ENCODE assay signal across 12 mouse cellular contexts in the genomic region with DNA sequence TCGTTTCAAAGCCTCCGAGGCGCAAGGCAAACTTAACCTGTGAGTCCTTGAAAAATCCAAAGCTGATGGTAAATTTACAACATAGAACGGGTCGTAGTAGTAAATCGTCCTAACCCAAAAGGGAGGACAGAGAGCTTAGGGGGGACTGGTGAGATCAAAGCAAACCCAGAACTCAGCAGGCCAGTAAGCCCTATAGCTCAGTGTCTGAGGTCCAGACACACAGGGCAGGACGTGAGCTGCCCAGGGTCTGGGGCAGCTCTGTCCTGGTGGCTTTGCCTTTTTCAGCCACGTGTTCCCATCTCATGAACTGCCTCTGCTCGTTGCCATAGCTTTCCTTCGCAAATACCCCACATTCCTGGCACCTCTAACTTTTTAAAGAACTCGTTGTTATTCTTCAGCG.
A peak's percentile ranks its signal among the peaks of the same experiment; 100 is the strongest.
DNase-seq lines count a peak whose midpoint lies in the region; ATAC-seq lines count a peak whose summit lies in the region.
"Had no signal": no experiment of that assay in that cellular context is flagged by ENCODE, and none has a peak within 500 bp of the region (broad histone marks: within the 10 kb centered on the region; RNA-seq: fewer than 3 reads in every experiment).

No protein-coding gene starts in this region.

- no peaks in the 10 kb centered on the region for H3K4me1 ChIP-seq in forebrain, embryonic 11.5 days (replicated peaks; ENCODE audit: control insufficient read depth, insufficient read depth, low read length)
- peaks cover 5% of the 10 kb centered on the region; the same call in 1 of the 2 replicates for H3K4me1 ChIP-seq in forebrain, embryonic 16.5 days (replicated peaks; ENCODE audit: control insufficient read depth, insufficient read depth, low read length)
- peaks cover 3% of the 10 kb centered on the region for H3K4me1 ChIP-seq in liver, embryonic 11.5 days (replicated peaks; ENCODE audit: control insufficient read depth, insufficient read depth, low read length)
- no peaks in the 10 kb centered on the region for H3K4me1 ChIP-seq in intestine, embryonic 16.5 days (ENCODE audit: control insufficient read depth, insufficient read depth, low read length)
- peaks cover 6% of the 10 kb centered on the region for H3K4me1 ChIP-seq in neural tube, embryonic 12.5 days

- no peaks in the 10 kb centered on the region for H3K27me3 ChIP-seq in forebrain, embryonic 11.5 days (ENCODE audit: control insufficient read depth, insufficient read depth, low read length)
- H3K27me3 ChIP-seq in forebrain, embryonic 16.5 days (replicated peaks; ENCODE audit: control insufficient read depth, insufficient read depth, low read length), result no peaks in the 10 kb centered on the region
- H3K27me3 ChIP-seq in liver, embryonic 11.5 days (replicated peaks; ENCODE audit: control insufficient read depth, insufficient read depth, low read length), result no peaks in the 10 kb centered on the region
- no peaks in the 10 kb centered on the region for H3K27me3 ChIP-seq in intestine, embryonic 16.5 days (replicated peaks; ENCODE audit: control insufficient read depth, insufficient read depth, low read length)
- no peaks in the 10 kb centered on the region for H3K27me3 ChIP-seq in neural tube, embryonic 12.5 days (replicated peaks)
- H3K27me3 ChIP-seq: Patski had no signal

- H3K9ac ChIP-seq in forebrain, embryonic 11.5 days (ENCODE audit: low read length), result no peak overlapping the region
- no peak overlapping the region for H3K9ac ChIP-seq in forebrain, embryonic 16.5 days (replicated peaks; ENCODE audit: low read depth, low read length)
- H3K9ac ChIP-seq in liver, embryonic 11.5 days (ENCODE audit: low read depth, low read length), result no peak overlapping the region
- H3K9ac ChIP-seq in intestine, embryonic 16.5 days (ENCODE audit: low read depth, low read length), result no peak overlapping the region
- no peak overlapping the region for H3K9ac ChIP-seq in neural tube, embryonic 12.5 days

- no peak overlapping the region for H3K4me3 ChIP-seq in forebrain, embryonic 11.5 days (ENCODE audit: low read depth, low read length)
- no peak overlapping the region for H3K4me3 ChIP-seq in forebrain, embryonic 16.5 days (replicated peaks; ENCODE audit: low read length)
- H3K4me3 ChIP-seq in liver, embryonic 11.5 days (ENCODE audit: low read depth, low read length), result no peak overlapping the region; the same call in 1 of the 2 replicates
- H3K4me3 ChIP-seq in intestine, embryonic 16.5 days (ENCODE audit: low read length), result no peak overlapping the region
- no peak overlapping the region for H3K4me3 ChIP-seq in neural tube, embryonic 12.5 days
- H3K4me3 ChIP-seq: layer of hippocampus, adult 2 months had no signal

- 62% methylated on average over 12 of the region's 12 CpGs for WGBS in forebrain, embryonic 11.5 days
- 53% methylated on average over 12 of the region's 12 CpGs for WGBS in forebrain, embryonic 16.5 days
- WGBS in liver, embryonic 11.5 days, result 57% methylated on average over 12 of the region's 12 CpGs
- WGBS in intestine, embryonic 16.5 days, result 46% methylated on average over 12 of the region's 12 CpGs
- 39% methylated on average over 12 of the region's 12 CpGs for WGBS in neural tube, embryonic 12.5 days

- peak overlapping the region; percentile 12; the same call in 1 of the 2 replicates for H3K4me2 ChIP-seq in forebrain, embryonic 11.5 days (ENCODE audit: low read depth, low read length, severe bottlenecking)
- no peak overlapping the region for H3K4me2 ChIP-seq in forebrain, embryonic 16.5 days (ENCODE audit: low read length)
- peak overlapping the region; percentile 52 for H3K4me2 ChIP-seq in liver, embryonic 11.5 days
- H3K4me2 ChIP-seq in intestine, embryonic 16.5 days (ENCODE audit: low read depth, low read length), result 0 out of 2 replicates have a peak overlapping the region, but pooled peaks have one; percentile 12
- H3K4me2 ChIP-seq in neural tube, embryonic 12.5 days (replicated peaks), result peak overlapping the region; percentile 45

- H3K27ac ChIP-seq in forebrain, embryonic 11.5 days (ENCODE audit: low read depth, low read length), result no peak overlapping the region
- no peak overlapping the region for H3K27ac ChIP-seq in forebrain, embryonic 16.5 days (ENCODE audit: low read length)
- no peak overlapping the region for H3K27ac ChIP-seq in liver, embryonic 11.5 days (ENCODE audit: low read depth, low read length)
- no peak overlapping the region for H3K27ac ChIP-seq in intestine, embryonic 16.5 days (ENCODE audit: low read length)
- no peak overlapping the region for H3K27ac ChIP-seq in neural tube, embryonic 12.5 days
- H3K27ac ChIP-seq: layer of hippocampus, adult 2 months had no signal

- no peaks in the 10 kb centered on the region for H3K9me3 ChIP-seq in forebrain, embryonic 11.5 days (ENCODE audit: control insufficient read depth, low read length)
- no peaks in the 10 kb centered on the region for H3K9me3 ChIP-seq in forebrain, embryonic 16.5 days (ENCODE audit: control insufficient read depth, low read length)
- H3K9me3 ChIP-seq in liver, embryonic 11.5 days (ENCODE audit: control insufficient read depth, low read length), result no peaks in the 10 kb centered on the region
- H3K9me3 ChIP-seq in intestine, embryonic 16.5 days (ENCODE audit: control insufficient read depth, low read length), result no peaks in the 10 kb centered on the region
- H3K9me3 ChIP-seq in neural tube, embryonic 12.5 days, result no peaks in the 10 kb centered on the region

- H3K36me3 ChIP-seq in forebrain, embryonic 11.5 days (ENCODE audit: control insufficient read depth, insufficient read depth, low read length), result no peaks in the 10 kb centered on the region
- H3K36me3 ChIP-seq in forebrain, embryonic 16.5 days (ENCODE audit: control insufficient read depth, insufficient read depth), result no peaks in the 10 kb centered on the region
- no peaks in the 10 kb centered on the region for H3K36me3 ChIP-seq in liver, embryonic 11.5 days (ENCODE audit: control insufficient read depth, insufficient read depth, low read length)
- H3K36me3 ChIP-seq in intestine, embryonic 16.5 days (ENCODE audit: control insufficient read depth, insufficient read depth, low read length), result no peaks in the 10 kb centered on the region
- H3K36me3 ChIP-seq in neural tube, embryonic 12.5 days, result no peaks in the 10 kb centered on the region

- ATAC-seq in forebrain, embryonic 11.5 days (replicated peaks; ENCODE audit: low FRiP score), result no peak
- ATAC-seq in forebrain, embryonic 16.5 days, result no peak
- no peak for ATAC-seq in liver, embryonic 11.5 days (replicated peaks; ENCODE audit: low FRiP score)
- ATAC-seq in intestine, embryonic 16.5 days, result no peak
- ATAC-seq in neural tube, embryonic 12.5 days (ENCODE audit: low FRiP score, low read depth), result no peak
- ATAC-seq: Patski had no signal

- no peak for DNase-seq in forebrain, embryonic 11.5 days (ENCODE audit: low spot score)
- DNase-seq in liver, embryonic 11.5 days (ENCODE audit: low spot score), result no peak
- no peak for DNase-seq in liver
- DNase-seq in testis, postnatal 14 days (ENCODE audit: low spot score), result no peak
- DNase-seq in cerebellum, adult 11 months, result no peak
- DNase-seq: gastrocnemius, postnatal 36 days; lung, postnatal 36 days had no signal
